Mouse (Mus musculus): ENCODE results near the gene Olfr1255. TPM values are rescaled to one million over a fixed set of nuclear protein-coding genes. Genes with fewer than 3 reads are reported as not detected.

The Olfr1255 gene
- polyA plus RNA-seq, 1 experiment, result not detected

- no peaks in the 10 kb centered on the region for H3K79me3 ChIP-seq (ENCODE audit: low read depth)
- no peaks in the 10 kb centered on the region for H3K27me3 ChIP-seq (ENCODE audit: control insufficient read depth, insufficient read depth, insufficient read length)
- no peaks in the 10 kb centered on the region for H3K36me3 ChIP-seq (ENCODE audit: control insufficient read depth, insufficient read depth)
- H3ac ChIP-seq (ENCODE audit: control insufficient read depth, insufficient read length, low read depth), result no peak within 1 kb of the TSS
- TF ChIP-seq CEBPB (IDR thresholded peaks at IDR 0.05; ENCODE audit: low read depth) (no peak), MAX (IDR thresholded peaks at IDR 0.05) (no peak), MYOG (IDR thresholded peaks at IDR 0.05; ENCODE audit: control insufficient read depth, extremely low read depth, insufficient read length) (no peak), MYOD1 (IDR thresholded peaks at IDR 0.05; ENCODE audit: control insufficient read depth, insufficient read length, low read depth) (no peak), CTCF (IDR thresholded peaks at IDR 0.05; ENCODE audit: control insufficient read depth, insufficient read depth, insufficient read length) (no peak), FOSL1 (IDR thresholded peaks at IDR 0.05; ENCODE audit: insufficient read depth, low read length, poor library complexity, severe bottlenecking) (no peak), USF1 (IDR thresholded peaks at IDR 0.05; ENCODE audit: low read depth) (no peak)
- no peak within 1 kb of the TSS for H3K4me3 ChIP-seq (ENCODE audit: insufficient read depth, poor library complexity, severe bottlenecking)
- no peaks in the 10 kb centered on the region for H3K79me2 ChIP-seq (ENCODE audit: control insufficient read depth, insufficient read depth)
Observed at GRCm38 (mm10) chr2:89848105-89848504, 36.3 kb downstream of the Olfr1255 start, which contains the start of gene Olfr48. Gene Olfr48, minus strand, starts transcription at chr2:89848205.

GRCm38 (mm10) chr2:89849230-89849629 lies 37.4 kb downstream of the Olfr1255 start:
- Histone ChIP-seq H3K27me3 (ENCODE audit: control insufficient read depth, insufficient read depth, insufficient read length) (no peaks in the 10 kb centered on the region), H3ac (ENCODE audit: control insufficient read depth, insufficient read length, low read depth) (no peak overlapping the region), H3K4me3 (ENCODE audit: insufficient read depth, poor library complexity, severe bottlenecking) (no peak overlapping the region), H3K36me3 (ENCODE audit: control insufficient read depth, insufficient read depth) (no peaks in the 10 kb centered on the region), H3K79me3 (ENCODE audit: low read depth) (no peaks in the 10 kb centered on the region), H3K79me2 (ENCODE audit: control insufficient read depth, insufficient read depth) (no peaks in the 10 kb centered on the region)
- TF ChIP-seq MYOD1 (IDR thresholded peaks at IDR 0.05; ENCODE audit: control insufficient read depth, insufficient read length, low read depth) (no peak), CEBPB (IDR thresholded peaks at IDR 0.05; ENCODE audit: low read depth) (no peak), CTCF (IDR thresholded peaks at IDR 0.05; ENCODE audit: control insufficient read depth, insufficient read depth, insufficient read length) (no peak), MYOG (IDR thresholded peaks at IDR 0.05; ENCODE audit: control insufficient read depth, extremely low read depth, insufficient read length) (no peak), FOSL1 (IDR thresholded peaks at IDR 0.05; ENCODE audit: insufficient read depth, low read length, poor library complexity, severe bottlenecking) (no peak), USF1 (IDR thresholded peaks at IDR 0.05; ENCODE audit: low read depth) (no peak), MAX (IDR thresholded peaks at IDR 0.05) (no peak)

Other genes starting within 250 kb of the Olfr1255 start
- not detected for gene Olfr1245, start 233.6 kb upstream of the Olfr1255 start, polyA plus RNA-seq (2012; fragmentation: generic; extraction: Trizol)
- not detected for gene Olfr1246, start 218.9 kb upstream of the Olfr1255 start, polyA plus RNA-seq (2012; fragmentation: generic; extraction: Trizol)
- not detected for gene Olfr1247, start 197.9 kb upstream of the Olfr1255 start, polyA plus RNA-seq (2012; fragmentation: generic; extraction: Trizol)
- gene Olfr1248, start 193.8 kb upstream of the Olfr1255 start, polyA plus RNA-seq (2012; fragmentation: generic; extraction: Trizol), result not detected
- not detected for gene Olfr1249, start 177.1 kb upstream of the Olfr1255 start, polyA plus RNA-seq (2012; fragmentation: generic; extraction: Trizol)
- 0.04 TPM for gene Olfr1250, start 150.6 kb upstream of the Olfr1255 start, polyA plus RNA-seq (2012; fragmentation: generic; extraction: Trizol)
- 0.13 TPM for gene Olfr1251, start 140.1 kb upstream of the Olfr1255 start, polyA plus RNA-seq (2012; fragmentation: generic; extraction: Trizol)
- gene Olfr1252, start 87.0 kb upstream of the Olfr1255 start, polyA plus RNA-seq (2012; fragmentation: generic; extraction: Trizol), result not detected
- not detected for gene Olfr1253, start 55.0 kb upstream of the Olfr1255 start, polyA plus RNA-seq (2012; fragmentation: generic; extraction: Trizol)
- not detected for gene Olfr1254, start 18.4 kb upstream of the Olfr1255 start, polyA plus RNA-seq (2012; fragmentation: generic; extraction: Trizol)
- not detected for gene Olfr1256, start 29.5 kb downstream of the Olfr1255 start, polyA plus RNA-seq (2012; fragmentation: generic; extraction: Trizol)
- gene Olfr48, start 36.2 kb downstream of the Olfr1255 start, polyA plus RNA-seq (2012; fragmentation: generic; extraction: Trizol), result not detected
- gene Olfr1257, start 66.4 kb downstream of the Olfr1255 start, polyA plus RNA-seq (2012; fragmentation: generic; extraction: Trizol), result not detected
- gene Olfr1258, start 115.3 kb downstream of the Olfr1255 start, polyA plus RNA-seq (2012; fragmentation: generic; extraction: Trizol), result 0.01 TPM
- 0.12 TPM for gene Olfr1259, start 136.6 kb downstream of the Olfr1255 start, polyA plus RNA-seq (2012; fragmentation: generic; extraction: Trizol)
- not detected for gene Olfr1260, start 162.3 kb downstream of the Olfr1255 start, polyA plus RNA-seq (2012; fragmentation: generic; extraction: Trizol)
- not detected for gene Olfr1261, start 179.2 kb downstream of the Olfr1255 start, polyA plus RNA-seq (2012; fragmentation: generic; extraction: Trizol)
- gene Olfr1262, start 188.1 kb downstream of the Olfr1255 start, polyA plus RNA-seq (2012; fragmentation: generic; extraction: Trizol), result not detected
- gene Olfr1263, start 200.1 kb downstream of the Olfr1255 start, polyA plus RNA-seq (2012; fragmentation: generic; extraction: Trizol), result not detected
- not detected for gene Olfr1264, start 213.5 kb downstream of the Olfr1255 start, polyA plus RNA-seq (2012; fragmentation: generic; extraction: Trizol)
- gene Olfr1265, start 223.3 kb downstream of the Olfr1255 start, polyA plus RNA-seq (2012; fragmentation: generic; extraction: Trizol), result not detected

Data from C2C12 (cell line).